Mouse (Mus musculus) adrenal gland, adult 8-10 months (tissue): Measurements from ENCODE around the gene Agbl4. TPM values are rescaled to one million over a fixed set of nuclear protein-coding genes. Genes with fewer than 3 reads are reported as not detected.

ENCODE experiments used
- DNase-seq: peaks from one replicate; pipeline ENCODE4 v3.0.0; 2022
- total RNA-seq, 4 experiments: library from RNA; stranded (reverse); gene quantifications; 2 replicates each; pipeline ENCODE4 v1.2.4; 2022

Agbl4 gene
- total RNA-seq: 1 to 10 TPM; 1.0 to 2.5 (median 2.4) TPM

GRCm38 (mm10) chr4:110397618-110398045, at the start of gene Agbl4:
Gene Agbl4, plus strand, starts transcription at chr4:110397661.
- DNase-seq: peak; percentile 30

- DNase-seq: no peak
Observed at GRCm38 (mm10) chr4:110350856-110351177, 46.6 kb upstream of the Agbl4 start.

GRCm38 (mm10) chr4:110351178-110352000, 46.1 kb upstream of the Agbl4 start, which contains the start of gene Elavl4:
Gene Elavl4, minus strand, starts transcription at chr4:110351909.
- peak; percentile 19 for DNase-seq

GRCm38 (mm10) chr4:110352001-110352369, 45.5 kb upstream of the Agbl4 start:
- DNase-seq: no peak

GRCm38 (mm10) chr4:110360568-110360967, 36.9 kb upstream of the Agbl4 start:
- no peak for DNase-seq

GRCm38 (mm10) chr4:110396221-110396620, 1.2 kb upstream of the Agbl4 start:
- DNase-seq: no peak

- no peak for DNase-seq
Observed at GRCm38 (mm10) chr4:110420306-110420705, 22.8 kb downstream of the Agbl4 start.

GRCm38 (mm10) chr4:110427653-110428052, 30.2 kb downstream of the Agbl4 start:
- no peak for DNase-seq

- no peak for DNase-seq
Observed at GRCm38 (mm10) chr4:110494371-110494770, 96.9 kb downstream of the Agbl4 start.

GRCm38 (mm10) chr4:110529804-110530203, 132.3 kb downstream of the Agbl4 start:
- no peak for DNase-seq

GRCm38 (mm10) chr4:110549223-110549622, 151.8 kb downstream of the Agbl4 start:
- DNase-seq: no peak

- no peak for DNase-seq
Observed at GRCm38 (mm10) chr4:110597726-110598283, 200.3 kb downstream of the Agbl4 start.

GRCm38 (mm10) chr4:110641417-110641816, 244.0 kb downstream of the Agbl4 start:
- no peak for DNase-seq

- DNase-seq: no peak
Observed at GRCm38 (mm10) chr4:110662940-110663339, 265.5 kb downstream of the Agbl4 start.

- DNase-seq: no peak
Observed at GRCm38 (mm10) chr4:110674121-110674520, 276.7 kb downstream of the Agbl4 start.

GRCm38 (mm10) chr4:110735141-110735540, 337.7 kb downstream of the Agbl4 start:
- no peak for DNase-seq

GRCm38 (mm10) chr4:110757941-110758340, 360.5 kb downstream of the Agbl4 start:
- no peak for DNase-seq

GRCm38 (mm10) chr4:110788596-110788995, 391.1 kb downstream of the Agbl4 start:
- no peak for DNase-seq

- no peak for DNase-seq
Observed at GRCm38 (mm10) chr4:110799902-110800301, 402.4 kb downstream of the Agbl4 start.

- no peak for DNase-seq
Observed at GRCm38 (mm10) chr4:110810947-110811346, 413.5 kb downstream of the Agbl4 start.

- no peak for DNase-seq
Observed at GRCm38 (mm10) chr4:110832776-110833175, 435.3 kb downstream of the Agbl4 start.

GRCm38 (mm10) chr4:110879719-110880443, 482.4 kb downstream of the Agbl4 start:
- no peak for DNase-seq

GRCm38 (mm10) chr4:110916061-110916460, 518.6 kb downstream of the Agbl4 start:
- no peak for DNase-seq
